Mouse (Mus musculus) thymus, postnatal 10 days (tissue): ENCODE data around the gene Lhfpl2.

Experiments
- DNase-seq, 2 experiments: peaks; one replicate each; pipeline ENCODE4 v3.0.0; 2021; ENCODE audit warnings: low spot score in 2 of 2

Lhfpl2 gene

DNA sequence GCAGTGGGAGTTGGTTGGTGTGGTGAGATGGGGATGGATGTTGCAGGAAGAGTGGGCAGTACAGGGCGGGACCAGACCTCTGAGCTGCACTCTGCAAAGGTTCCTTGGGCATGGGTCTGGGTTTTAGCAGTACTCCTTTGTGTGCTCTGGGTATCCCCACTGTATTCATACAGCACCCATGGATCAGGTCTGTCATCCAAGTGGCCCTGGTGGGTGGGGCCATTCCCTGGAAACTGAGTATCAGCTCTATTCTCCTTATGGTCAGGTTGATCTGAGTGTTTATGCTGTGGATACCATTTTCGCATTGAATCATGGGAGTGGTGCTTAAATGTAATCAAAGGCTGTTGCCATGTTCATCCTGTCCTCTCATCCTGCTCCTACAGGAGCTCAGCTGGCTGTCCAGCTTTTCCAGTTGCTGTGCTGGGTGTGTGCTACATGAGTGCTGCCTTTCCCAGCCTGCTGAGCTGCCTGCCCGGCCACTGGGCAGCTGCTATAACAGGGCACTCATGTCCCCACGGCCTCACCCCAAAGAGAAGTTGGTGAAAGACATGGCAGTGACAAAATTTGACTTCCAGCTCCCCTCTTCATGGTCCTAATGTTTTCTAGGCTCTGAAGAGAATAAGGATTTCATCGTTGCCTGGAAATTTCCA is 9.2 kb downstream of the Lhfpl2 start:
- no peak for DNase-seq

DNA sequence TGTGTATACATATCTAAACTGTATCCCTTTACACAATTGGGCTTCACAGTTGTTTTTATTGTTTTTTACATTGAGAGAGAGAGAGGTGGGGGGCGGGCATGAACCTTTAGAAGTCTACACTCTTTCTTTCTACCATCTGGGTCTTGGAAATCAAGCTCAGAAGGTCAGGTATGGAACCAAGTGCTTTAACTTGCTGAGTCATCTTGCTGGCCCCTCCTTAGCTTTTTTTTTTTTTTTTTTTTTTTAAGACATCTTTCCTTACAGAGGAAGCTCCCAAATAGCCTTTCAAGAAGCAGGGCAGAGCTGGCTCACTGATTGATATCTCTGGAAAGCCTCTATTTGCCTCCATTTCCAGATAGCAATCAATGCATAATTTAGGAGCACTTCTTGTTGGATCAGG is 10.7 kb downstream of the Lhfpl2 start:
- DNase-seq, result no peak

DNA sequence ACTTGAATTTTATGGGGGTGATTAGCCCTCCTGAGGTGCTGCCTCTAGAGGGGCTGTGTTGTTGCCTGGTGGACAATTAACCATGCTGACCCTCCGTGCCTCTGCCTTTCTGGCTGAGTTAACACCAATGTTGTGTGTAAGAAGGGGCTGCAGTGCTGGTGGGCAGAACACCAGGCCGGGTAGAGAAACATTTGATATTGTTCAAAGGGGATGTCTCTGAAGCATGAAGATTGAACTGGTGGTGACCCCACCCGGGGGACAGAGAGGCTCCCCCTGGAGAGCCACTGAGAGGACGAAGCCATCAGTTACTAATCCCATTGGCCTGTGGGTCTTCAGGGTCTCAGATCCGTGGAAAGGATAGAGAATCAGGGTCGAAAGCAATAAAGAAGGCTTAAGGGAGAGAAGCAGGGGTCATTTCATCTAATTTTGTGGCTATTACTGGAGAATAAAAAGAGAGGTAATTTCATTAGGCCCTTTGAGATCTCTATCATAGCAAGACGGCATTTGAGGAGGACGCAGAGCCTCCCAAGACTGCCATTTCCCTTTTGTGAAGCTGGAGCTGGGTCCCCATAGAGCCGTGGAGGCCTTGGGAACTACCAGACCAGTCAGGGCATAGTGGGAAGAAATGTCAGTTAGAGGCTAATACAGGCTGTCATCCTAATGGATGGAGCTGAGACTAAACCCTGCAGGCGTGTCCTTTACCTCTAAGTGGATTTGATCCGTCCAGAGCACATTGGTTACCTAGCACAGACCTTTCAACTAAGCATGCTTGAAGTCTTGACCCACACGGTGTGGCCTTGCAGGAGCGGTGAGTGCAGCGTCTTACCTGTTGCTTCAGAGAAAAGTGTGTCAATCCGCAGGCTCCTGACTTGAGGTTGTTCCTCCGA is 12.1 kb downstream of the Lhfpl2 start:
- no peak for DNase-seq

DNA sequence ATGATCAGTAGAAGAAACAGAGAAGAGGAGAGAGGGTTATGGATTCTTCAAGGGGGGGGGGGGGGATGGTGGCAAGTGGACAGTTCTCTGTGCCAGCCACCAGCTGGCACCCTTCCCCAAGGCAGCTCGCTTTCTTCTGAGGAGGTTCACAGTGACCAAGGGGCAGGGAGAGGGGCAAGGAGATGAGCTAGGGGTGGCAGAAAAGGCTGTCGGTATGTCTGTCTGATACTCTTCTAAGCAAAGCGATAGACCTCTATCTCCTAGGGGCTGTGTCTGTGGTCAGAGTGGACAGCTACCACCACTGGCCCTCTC is 12.7 kb downstream of the Lhfpl2 start:
- DNase-seq, result no peak

DNA sequence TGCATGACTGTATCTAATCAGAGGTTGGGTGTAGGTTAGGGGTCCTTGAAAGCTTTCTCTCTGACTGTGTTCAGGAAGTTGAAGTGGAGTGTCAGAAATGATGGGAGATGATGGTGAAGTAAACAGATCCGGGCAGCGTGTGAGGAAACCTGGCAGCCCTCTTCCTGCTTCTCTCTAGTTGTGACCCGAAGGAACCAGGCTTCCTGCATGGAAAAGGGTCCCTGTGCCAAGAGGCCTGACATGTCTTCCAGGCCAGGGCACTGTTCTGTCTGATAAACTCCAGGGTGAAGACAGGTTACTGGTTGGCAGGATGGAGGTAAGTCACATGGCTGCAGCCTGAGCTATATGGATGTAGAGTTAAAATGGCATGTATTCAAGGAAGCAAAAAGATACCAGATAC is 13.3 kb downstream of the Lhfpl2 start:
- no peak for DNase-seq

DNA sequence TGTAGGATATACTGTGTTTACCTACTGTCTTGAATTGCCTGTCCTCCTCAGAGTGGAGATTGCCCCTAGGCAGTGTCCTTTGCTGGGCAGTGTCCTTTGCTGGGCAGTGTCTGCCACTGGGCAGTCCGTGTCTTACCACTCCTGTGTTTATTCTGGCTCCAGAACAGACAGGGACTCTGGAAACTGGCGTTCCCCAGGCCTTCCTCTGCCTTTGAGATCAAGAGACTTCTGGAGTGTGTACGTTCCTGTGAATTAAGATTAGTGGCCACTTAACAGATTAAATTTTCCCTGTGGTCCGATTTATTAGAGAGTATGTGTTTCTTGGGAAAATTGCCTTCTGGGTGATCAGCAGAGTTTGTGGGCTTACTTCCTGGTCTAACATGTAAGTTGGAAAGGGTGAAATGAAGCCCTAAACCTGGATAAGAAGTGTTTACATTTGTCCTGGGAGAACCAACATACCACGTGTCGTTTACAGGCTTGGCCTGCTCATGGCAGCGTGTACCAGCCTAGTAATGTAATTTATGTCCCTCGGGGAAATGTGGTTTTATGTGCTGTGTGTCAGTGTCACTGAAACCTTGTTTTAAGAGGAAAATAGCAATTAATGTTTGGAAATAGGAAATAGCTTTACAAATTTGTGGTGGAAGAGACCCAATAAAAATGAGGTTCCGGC is 15.6 kb downstream of the Lhfpl2 start:
- DNase-seq, result no peak

DNA sequence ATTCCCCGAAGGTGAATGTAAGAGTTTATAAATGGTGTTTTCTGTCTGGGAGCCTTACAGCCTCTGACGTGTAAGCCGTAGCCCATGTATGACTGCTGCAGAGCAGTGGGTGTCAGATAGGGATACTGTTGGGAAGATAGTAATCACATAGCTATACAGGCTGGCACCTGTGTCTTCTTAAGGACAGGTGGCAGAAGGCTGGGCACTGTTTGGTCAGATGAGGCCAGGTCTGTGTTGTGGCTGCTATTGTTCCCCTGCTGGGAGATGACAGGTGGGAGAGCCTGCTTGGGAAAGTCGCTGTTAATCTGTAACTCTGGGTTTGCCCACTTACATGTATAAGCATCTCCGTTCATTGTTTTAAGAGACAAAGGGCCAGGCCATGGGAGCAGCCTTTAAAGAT is 16.1 kb downstream of the Lhfpl2 start:
- DNase-seq, result no peak

DNA sequence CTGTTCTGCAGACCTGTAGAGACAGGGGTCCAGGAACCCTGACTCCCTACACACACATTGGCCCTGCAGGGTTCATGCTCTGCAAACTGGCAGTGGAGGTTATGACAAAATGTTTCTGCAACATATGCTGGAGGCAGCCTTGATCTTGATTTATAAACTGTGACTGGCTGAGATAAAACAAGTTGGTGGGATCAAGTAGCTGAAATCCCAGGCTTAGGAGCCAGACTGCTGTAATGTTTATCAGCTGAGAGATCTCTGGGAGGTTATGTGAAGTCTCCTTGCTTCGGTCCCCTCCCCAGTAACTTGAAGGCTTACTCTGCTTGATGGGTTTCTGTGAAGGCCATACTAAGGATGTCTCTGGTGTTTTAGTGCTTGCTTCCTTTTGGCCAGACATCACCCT is 17.6 kb downstream of the Lhfpl2 start:
- no peak for DNase-seq

DNA sequence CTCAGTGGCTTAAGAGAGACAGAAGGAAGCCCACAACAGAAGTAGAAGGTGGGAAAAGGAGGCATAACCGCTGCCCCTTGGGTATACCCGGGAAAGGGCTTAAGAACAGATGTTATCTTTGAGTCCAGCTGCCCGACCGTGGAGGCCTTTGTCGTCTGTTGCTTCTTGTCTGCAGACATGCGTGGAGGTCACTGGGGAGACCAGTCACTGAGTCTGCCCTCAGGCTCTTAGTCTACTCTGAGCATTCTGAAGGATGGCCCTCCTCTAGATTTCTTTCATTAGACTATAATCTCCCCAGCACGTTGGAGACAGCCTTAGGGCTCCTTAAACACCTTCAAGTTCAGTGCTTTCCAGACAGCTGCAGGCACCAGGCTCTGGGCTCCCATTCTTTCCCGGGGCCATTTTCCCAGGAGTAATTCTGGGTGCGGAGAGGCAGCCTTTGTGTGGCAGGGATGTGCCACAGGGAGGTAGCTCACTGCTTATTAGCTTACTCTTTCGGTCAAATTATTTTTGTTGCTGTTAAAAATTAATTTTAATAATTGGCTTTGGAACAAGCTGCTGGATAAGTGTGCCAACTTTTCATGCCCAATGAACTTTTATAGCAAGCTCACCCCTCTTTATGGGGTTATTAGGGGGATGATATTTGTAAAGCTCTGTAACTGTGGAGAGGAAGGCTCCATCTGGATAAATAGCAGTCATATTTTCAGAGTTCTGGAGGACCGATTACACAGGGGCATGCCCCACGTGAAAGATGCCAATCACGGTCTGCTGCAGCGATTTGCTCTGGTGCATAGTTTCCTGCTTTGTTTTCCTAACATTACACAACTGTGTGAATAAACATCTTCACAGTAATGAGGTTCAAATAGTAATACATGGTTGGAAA is 19.8 kb downstream of the Lhfpl2 start:
- DNase-seq, result no peak

DNA sequence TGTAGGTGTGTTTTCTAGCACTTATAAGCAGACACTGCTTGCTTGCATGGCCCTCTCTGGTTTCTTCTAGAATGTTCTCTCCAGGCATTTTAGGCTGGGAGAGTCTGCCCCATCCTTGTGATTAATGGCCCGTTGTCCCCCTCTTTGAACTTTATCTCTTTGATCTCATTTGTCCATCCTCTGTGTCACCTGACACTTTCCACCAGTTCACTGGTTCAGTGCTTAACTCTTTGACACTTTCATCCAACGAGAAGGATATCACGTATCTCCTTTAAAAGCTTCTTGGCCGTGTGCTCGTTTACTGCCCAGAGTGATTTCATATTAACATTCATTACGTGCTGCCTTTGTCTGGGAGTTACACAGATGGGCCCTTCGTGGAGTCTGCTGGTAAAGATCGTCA is 25.6 kb downstream of the Lhfpl2 start:
- DNase-seq, result no peak

DNA sequence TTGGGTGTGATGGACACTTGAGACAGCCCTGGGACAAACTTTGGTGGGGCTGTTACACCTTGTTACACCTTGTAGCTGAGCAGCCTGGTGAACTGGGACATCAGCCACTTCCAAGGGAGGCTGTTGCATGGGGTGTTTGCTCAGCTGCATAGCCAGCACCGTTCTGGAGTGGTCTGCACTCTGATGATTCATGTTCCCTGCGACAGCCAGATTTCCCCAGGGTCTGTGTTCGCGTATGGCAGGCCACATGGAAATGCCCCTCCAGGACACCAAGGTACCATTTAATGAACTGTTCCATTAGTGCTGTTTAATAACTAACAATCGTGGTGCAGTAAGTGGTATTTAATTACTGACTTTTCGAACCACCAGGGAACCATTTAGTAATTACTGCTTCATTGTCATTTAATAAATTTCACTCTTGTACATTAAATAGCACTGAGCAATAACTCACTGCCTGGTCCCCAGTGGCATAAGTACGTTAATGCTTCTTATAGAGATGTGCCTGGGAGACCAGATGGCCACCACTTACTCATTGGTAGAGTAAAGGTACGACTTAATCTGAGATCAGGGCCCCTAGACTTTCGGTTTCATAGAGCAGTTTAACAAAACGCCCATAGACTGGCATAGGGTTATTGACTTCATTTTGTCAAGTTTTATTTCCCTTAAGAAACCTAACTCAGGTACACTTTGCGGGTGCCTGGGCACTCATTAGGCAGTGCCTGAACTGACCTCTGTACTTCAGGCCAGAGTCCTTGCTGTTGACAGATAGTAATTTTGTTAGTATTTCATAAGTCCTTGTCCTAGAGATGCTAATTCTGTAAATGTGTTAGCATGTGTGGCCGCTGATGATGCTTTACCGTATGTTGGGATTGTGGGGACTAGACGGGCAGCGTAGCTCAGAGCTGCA is 26.9 kb downstream of the Lhfpl2 start:
- DNase-seq, result no peak

DNA sequence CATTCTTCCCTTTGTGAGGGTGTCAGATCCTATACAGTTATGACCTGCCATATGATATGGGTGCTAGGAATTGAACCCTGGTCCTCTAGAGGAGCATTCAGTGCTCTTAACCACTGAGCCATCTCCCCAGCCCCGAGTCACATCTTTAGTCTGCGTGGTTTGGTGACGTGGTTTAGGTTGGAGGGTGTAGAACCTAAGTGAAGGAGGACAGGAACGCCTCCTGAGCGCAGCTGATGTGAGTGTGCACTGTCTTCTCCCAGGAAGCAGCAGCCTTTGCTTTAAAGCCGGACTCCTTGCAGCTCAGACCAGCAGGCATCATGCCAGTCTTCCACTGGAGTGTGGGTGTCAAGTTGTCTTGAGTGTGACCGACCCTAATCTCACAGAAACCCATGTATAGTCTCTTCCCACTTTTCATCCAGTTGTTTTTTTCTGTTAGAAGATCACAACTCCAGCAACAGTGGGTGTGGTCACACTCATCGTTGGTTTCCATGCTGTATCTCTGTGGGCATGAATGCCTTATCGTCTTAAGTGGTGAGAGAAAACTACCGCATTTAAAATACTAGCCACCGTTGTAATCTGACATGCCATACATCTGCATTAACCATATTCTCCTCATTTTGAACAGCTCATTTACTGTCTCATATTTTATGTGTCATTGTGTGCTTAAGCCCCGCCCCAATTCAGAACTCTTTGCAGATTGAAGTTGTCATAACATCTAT is 28.7 kb downstream of the Lhfpl2 start:
- no peak for DNase-seq

DNA sequence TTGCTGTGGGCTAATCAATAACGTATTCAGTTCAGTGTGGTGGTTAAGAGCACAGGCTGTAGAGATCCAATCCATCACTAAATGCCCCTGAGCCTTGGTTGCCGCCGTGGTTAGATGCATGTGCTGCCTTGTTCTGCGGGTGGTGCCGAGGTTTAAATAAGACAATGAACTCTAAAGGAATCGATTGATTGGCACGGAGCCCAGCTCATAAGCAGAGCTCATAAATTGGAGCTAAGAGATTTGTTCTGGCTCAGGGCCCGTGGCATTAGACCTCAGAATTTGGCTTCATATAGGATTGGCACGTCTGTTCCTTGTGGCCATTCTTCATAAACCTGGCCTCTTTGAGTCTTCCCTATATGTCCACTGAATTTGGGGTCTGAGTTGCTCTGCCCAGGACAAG is 29.5 kb downstream of the Lhfpl2 start:
- no peak for DNase-seq

DNA sequence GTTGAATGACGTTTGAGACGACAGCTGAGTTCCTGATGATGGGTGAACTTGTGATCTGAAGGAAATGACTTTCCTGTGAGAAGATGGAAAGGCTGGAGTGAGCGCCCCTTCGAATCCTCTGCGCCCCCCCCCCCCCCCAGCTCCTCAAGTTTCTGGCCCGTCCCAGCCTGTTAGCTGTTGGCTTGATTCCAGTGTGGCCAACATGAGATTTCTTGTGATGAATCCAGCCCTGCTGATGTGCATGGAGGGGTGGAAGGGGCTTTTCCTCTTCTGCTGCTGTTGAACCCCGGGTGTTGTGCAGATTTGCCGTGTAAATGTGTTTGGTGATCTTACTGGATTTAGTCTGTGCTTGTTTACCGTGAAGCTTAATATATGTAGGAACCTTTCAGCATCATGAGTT is 31.2 kb downstream of the Lhfpl2 start:
- no peak for DNase-seq

DNA sequence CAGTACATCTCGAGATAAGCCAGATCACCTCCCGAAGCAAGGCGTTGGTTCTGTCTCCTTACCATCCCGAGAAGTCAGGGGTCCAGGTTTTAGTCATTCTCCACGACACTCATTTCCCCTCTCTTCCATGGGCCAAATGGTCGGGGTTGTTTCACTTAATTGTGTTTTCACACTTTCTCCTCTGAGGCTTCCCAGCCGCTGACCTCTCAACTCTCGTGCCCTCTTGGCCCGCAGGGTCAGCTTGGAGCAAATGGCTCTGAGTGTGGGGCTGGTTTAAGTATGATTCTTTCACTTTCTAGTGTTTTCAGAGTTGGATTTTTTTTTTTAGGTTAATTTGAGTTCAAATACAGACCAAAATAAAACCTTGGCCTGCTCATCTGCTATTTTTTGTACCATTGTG is 31.7 kb downstream of the Lhfpl2 start:
- DNase-seq, result no peak

DNA sequence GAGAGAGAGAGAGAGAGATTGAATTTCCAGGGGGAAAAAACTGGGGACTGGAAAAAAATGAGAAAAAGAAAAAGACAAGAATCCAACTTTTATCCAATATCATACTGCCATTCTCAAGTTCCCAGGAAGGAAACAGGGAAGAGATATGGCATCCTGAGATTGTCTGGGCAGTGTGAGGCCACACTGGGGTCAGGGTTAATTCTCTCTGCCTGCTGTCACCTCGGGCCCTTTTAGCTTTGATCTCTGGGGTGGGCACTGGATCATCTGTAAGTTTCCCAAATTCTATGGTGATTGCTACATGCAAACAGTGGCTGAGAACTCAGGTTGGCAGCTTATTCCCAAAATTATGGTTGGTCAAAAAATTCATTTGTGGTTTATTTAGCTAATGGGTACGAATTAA is 33.8 kb downstream of the Lhfpl2 start:
- no peak for DNase-seq

DNA sequence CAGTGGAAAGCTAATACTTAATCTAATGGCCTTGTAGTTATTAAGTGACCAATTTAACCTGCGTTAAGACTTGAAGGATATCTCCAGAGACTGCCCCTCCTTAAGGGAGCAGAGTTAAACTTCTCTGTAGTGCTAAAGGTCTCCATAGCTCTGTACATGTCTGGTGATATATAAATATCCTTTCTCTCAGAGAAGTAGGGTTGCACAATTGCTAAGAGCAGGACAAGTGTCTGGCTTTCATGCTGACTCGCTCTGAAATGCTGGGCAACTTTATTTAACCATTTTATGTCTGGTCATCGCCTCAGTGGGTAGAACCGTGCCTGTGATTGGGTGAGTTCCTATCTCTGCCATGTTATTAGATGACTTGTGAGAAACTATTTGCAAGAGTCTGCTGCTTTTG is 36.6 kb downstream of the Lhfpl2 start:
- no peak for DNase-seq

DNA sequence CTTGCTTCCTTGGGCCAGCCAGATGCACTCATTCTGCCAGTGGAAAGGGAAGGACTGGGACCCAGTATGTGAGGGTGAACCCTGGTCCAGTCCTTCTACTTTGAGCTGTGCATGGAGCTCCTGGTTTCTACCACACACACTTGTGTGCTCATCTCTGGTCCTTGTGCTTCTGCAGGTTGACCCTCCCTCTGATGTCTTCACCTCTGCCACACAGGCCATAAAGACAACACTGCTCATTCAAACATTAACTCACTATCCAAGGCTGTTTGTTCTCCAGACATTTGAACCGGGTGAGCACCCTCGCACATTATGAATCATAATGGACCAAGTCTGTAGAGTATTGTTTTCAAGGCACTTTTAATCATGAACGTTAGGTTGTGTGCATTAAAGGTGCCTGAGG is 37.0 kb downstream of the Lhfpl2 start:
- no peak for DNase-seq

DNA sequence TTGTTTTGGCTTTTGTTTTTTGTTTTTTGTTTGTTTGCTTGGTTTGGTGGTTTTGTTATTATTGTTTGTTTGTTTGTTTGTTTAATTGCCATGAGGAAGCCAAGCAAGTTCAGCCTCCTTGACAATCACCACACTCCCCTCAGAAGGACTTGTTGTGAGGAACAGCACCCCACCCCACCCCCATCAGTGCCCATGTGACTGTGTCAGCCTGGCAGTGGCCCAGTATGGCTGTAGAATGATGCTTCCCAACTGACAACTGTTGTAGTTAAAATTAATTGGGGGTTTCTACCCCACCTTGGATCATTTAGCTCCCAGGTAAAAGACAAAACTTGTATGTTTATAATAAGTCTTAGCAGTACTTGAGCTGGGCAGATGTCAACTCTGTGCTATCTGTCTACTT is 37.6 kb downstream of the Lhfpl2 start:
- DNase-seq, result no peak

DNA sequence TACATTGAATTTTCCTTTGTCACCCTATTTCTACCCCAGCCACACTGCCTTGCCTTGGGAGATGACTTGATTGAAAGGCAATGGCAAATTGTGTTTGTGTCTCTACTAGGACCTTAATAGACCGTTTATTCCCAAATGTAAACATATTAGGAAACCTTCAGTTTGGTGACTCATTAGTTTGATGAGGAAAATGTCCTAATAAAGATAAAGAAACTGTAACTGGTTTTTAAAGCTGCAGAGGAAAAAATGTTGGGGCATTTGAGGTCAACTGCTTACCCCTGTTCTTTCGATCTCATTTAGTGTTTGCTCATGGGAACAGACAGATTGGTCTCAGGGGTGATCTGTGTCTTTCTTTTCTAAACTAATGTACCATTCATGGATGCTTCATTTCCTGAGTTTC is 40.1 kb downstream of the Lhfpl2 start:
- no peak for DNase-seq
